Mouse (Mus musculus): ENCODE measurements at regions not wholly inside any gene's neighbourhood (a gene's known extent, or its start where the extent isn't known, plus 50 kb on each side); places are given as distances from the start of the nearest gene placed in this dataset.

GRCm38 (mm10) chr2:95776047-95776446 is 541.9 kb upstream of the Lrrc4c start:
- TF ChIP-seq CTCF (IDR thresholded peaks at IDR 0.05): no peak
- ATAC-seq: no peak
- POLR2A ChIA-PET: interaction anchor here (0.5 kb wide), 1 partner anchor 157 kb away, joined by 3 read pairs; no protein-coding TSS in a partner anchor

More at GRCm38 (mm10) chr2:95776047-95776446, 541.9 kb upstream of the Lrrc4c start:
- H3K27me3 ChIP-seq: no peaks in the 10 kb centered on the region
- no peak for DNase-seq (ENCODE audit: low read depth, low spot score)
- in situ Hi-C loops (cut with MboI; ENCODE audit: low pct_unique_long_range_greater_than_20kb): no loop called here
- CTCF ChIA-PET: no interaction called here
